Mouse (Mus musculus) olfactory bulb, adult 2 months (tissue): ENCODE data around the gene Tgds.

Source experiments
- CTCF ChIP-seq: fragments of 200-500 bp; IDR thresholded peaks from 2 replicates; pipeline ENCODE4 v1.5.1; 2012; ENCODE audit warnings: low read depth, mild to moderate bottlenecking, low read length, moderate library complexity; ENCODE audit not compliant: insufficient read depth
- POLR2A ChIP-seq: fragments of 200-500 bp; IDR thresholded peaks from 2 replicates; pipeline ENCODE4 v1.6.1; 2012; ENCODE audit warnings: mild to moderate bottlenecking, low read depth, low read length, moderate library complexity; ENCODE audit not compliant: insufficient read depth

DNA sequence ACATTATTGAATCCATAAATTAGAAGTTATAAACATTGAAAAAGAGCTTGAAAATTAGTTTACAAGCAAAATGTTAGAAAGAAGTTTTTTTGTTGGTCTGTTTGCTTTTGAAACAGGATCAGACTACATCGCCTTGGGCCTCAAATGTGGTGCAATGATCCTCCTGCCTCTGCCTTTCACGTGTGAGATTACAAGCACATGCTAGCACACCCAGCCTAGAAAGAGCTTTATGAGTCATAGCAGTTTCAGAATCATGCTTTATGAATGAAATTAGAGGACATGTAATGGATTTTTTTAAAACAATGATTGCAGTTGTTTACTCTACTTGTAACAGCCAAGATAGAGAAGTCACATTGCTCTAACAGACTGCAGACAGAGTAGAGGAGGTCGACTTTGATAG, 29.2 kb upstream of the Tgds start:
- no peak for TF ChIP-seq CTCF
- TF ChIP-seq POLR2A: no peak
